Mouse (Mus musculus): ENCODE data around the gene Msl3. TPM values are rescaled to one million over a fixed set of nuclear protein-coding genes. Genes with fewer than 3 reads are reported as not detected.

Gene Msl3
- polyA plus RNA-seq, 1 experiment from 2014 or later: 19.1 TPM

DNA sequence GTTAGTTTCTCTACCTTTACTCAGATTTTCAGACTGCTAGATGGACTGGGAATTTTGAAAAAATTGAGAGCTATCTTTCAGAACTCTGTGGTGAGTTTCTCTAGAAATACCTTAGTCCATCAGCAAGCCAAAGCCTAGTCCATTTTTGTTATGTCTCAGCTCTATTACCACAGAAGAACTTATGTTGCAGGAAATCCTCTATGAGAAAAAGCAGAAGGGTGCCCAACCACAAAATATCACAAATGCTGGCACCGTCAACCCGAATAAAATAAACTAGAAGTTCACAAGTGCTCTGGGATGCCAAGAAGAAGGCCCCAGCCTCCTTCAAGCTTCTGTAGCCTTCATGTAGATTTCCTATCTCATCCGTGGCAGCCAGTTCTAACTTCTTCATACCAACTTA, 14.4 kb downstream of the Msl3 start:
- no peaks in the 10 kb centered on the region for H3K9me3 ChIP-seq (ENCODE audit: control insufficient read depth, low read length)
- no peak overlapping the region for H3K4me3 ChIP-seq (ENCODE audit: low read depth, low read length)
- H3K27ac ChIP-seq (ENCODE audit: low read depth, low read length): no peak overlapping the region
- no peaks in the 10 kb centered on the region for H3K4me1 ChIP-seq (ENCODE audit: control insufficient read depth, insufficient read depth, low read length)
- no peaks in the 10 kb centered on the region for H3K27me3 ChIP-seq (ENCODE audit: control insufficient read depth, insufficient read depth, low read length)
- ATAC-seq (ENCODE audit: low read depth): no peak
- H3K4me2 ChIP-seq (ENCODE audit: low read depth, low read length): no peak overlapping the region
- 89% methylated on average over 3 of the region's 3 CpGs for WGBS
- H3K9ac ChIP-seq (replicated peaks; ENCODE audit: low read depth, low read length): no peak overlapping the region
- 0 out of 2 replicates have a peak, but pooled peaks cover 5% of the 10 kb centered on the region for H3K36me3 ChIP-seq (ENCODE audit: control insufficient read depth, insufficient read depth, low read length)

DNA sequence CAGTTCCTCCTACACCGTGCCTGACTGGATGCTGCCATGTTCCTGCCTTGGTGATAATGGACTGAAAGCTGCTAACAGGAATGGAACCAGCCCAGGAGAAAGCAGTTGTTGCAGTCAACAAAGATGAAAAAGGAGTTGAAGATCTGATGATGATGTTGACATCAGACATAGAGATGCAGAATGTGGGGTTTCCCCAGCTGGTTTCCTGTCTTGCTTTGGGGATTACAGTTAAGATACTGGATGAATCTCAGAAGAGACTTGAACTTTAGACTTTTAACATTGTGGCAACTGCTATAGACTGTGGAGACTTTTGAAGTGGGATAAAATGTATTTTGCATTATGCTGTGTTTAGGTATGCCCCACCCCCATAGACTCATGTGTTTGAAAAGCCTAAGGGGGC, 15.9 kb downstream of the Msl3 start:
- WGBS: 94% methylated on average over 1 of the region's 1 CpGs
- Histone ChIP-seq H3K9ac (replicated peaks; ENCODE audit: low read depth, low read length) (no peak overlapping the region), H3K27me3 (ENCODE audit: control insufficient read depth, insufficient read depth, low read length) (no peaks in the 10 kb centered on the region), H3K4me3 (ENCODE audit: low read depth, low read length) (no peak overlapping the region), H3K4me1 (ENCODE audit: control insufficient read depth, insufficient read depth, low read length) (no peaks in the 10 kb centered on the region), H3K9me3 (ENCODE audit: control insufficient read depth, low read length) (no peaks in the 10 kb centered on the region), H3K27ac (ENCODE audit: low read depth, low read length) (no peak overlapping the region), H3K36me3 (ENCODE audit: control insufficient read depth, insufficient read depth, low read length) (no peaks in the 10 kb centered on the region), H3K4me2 (ENCODE audit: low read depth, low read length) (no peak overlapping the region)
- ATAC-seq (ENCODE audit: low read depth): no peak

DNA sequence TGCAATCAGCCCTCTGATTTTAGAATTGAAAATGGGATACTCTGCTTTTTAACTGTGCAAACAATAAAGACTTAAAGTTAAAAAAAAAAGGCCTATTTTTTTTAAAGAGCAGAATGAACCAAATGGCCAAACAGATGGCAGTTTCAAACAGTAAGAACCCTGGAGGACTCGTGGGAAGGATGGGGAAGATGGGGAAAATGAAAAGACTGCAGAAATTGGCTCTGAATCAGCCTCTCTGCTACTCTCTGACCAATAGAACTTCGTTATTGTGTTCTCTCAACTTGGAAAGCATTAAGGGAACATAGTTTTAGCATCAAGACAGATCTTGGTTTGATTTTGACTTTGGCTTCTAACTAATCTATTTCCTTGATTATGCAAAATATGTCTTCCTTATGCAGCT, 24.4 kb downstream of the Msl3 start:
- H3K27me3 ChIP-seq (ENCODE audit: control insufficient read depth, insufficient read depth, low read length): no peaks in the 10 kb centered on the region
- no peak overlapping the region for H3K9ac ChIP-seq (replicated peaks; ENCODE audit: low read depth, low read length)
- 74% methylated on average over 2 of the region's 2 CpGs for WGBS
- no peak overlapping the region for H3K4me3 ChIP-seq (ENCODE audit: low read depth, low read length)
- H3K4me2 ChIP-seq (ENCODE audit: low read depth, low read length): no peak overlapping the region
- H3K27ac ChIP-seq (ENCODE audit: low read depth, low read length): no peak overlapping the region
- no peak for ATAC-seq (ENCODE audit: low read depth)
- H3K4me1 ChIP-seq (ENCODE audit: control insufficient read depth, insufficient read depth, low read length): no peaks in the 10 kb centered on the region
- no peaks in the 10 kb centered on the region for H3K9me3 ChIP-seq (ENCODE audit: control insufficient read depth, low read length)
- H3K36me3 ChIP-seq (ENCODE audit: control insufficient read depth, insufficient read depth, low read length): no peaks in the 10 kb centered on the region

DNA sequence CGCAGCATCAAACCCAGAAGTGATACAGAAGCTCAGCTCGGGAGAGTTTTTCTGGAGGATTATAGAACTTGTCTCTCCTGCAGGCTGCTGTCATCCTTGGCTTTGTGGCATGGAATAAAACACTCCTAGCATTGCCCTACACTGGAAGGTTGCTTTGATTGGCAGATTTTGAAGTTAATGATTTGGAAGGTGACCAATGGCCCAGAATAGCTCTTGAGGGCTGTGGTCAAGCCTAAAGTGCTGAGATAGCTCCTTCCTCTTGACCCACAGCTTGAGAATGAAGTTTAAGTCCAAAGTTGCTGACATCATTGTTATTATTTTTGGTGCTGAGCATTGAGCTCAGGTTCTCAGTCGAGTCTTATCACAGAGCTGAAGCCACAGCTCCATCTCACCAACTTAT, 26.0 kb downstream of the Msl3 start:
- no peak overlapping the region for H3K4me3 ChIP-seq (ENCODE audit: low read depth, low read length)
- WGBS: 77% methylated on average over 3 of the region's 3 CpGs
- H3K27me3 ChIP-seq (ENCODE audit: control insufficient read depth, insufficient read depth, low read length): no peaks in the 10 kb centered on the region
- H3K36me3 ChIP-seq (ENCODE audit: control insufficient read depth, insufficient read depth, low read length): no peaks in the 10 kb centered on the region
- no peak overlapping the region for H3K27ac ChIP-seq (ENCODE audit: low read depth, low read length)
- H3K4me1 ChIP-seq (ENCODE audit: control insufficient read depth, insufficient read depth, low read length): no peaks in the 10 kb centered on the region
- H3K9ac ChIP-seq (replicated peaks; ENCODE audit: low read depth, low read length): no peak overlapping the region
- no peak overlapping the region for H3K4me2 ChIP-seq (ENCODE audit: low read depth, low read length)
- ATAC-seq (ENCODE audit: low read depth): no peak
- H3K9me3 ChIP-seq (ENCODE audit: control insufficient read depth, low read length): no peaks in the 10 kb centered on the region

DNA sequence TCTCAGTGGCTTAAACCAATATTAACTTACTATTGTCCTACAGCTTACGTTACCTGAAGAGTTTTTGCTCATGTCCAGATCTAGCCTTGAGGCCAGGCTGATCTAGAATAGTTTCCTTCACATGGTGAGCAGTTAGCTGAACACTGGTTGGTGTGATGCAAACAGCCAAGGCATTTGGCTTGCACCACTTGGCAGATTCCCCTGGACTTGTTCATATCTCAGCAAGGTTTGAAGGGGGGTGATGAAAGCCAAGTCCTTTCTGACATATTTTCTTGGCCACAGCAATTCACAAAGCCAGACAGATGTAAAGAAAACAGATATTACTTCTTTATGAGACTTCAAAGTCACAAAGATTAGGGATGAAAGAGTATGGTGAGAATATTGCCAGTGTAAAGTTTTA, 30.2 kb downstream of the Msl3 start:
- H3K9me3 ChIP-seq (ENCODE audit: control insufficient read depth, low read length): no peaks in the 10 kb centered on the region
- no peak overlapping the region for H3K4me2 ChIP-seq (ENCODE audit: low read depth, low read length)
- H3K27ac ChIP-seq (ENCODE audit: low read depth, low read length): no peak overlapping the region
- ATAC-seq (ENCODE audit: low read depth): no peak
- H3K27me3 ChIP-seq (ENCODE audit: control insufficient read depth, insufficient read depth, low read length): no peaks in the 10 kb centered on the region
- no peak overlapping the region for H3K4me3 ChIP-seq (ENCODE audit: low read depth, low read length)
- WGBS: 94% methylated on average over 1 of the region's 1 CpGs
- H3K4me1 ChIP-seq (ENCODE audit: control insufficient read depth, insufficient read depth, low read length): no peaks in the 10 kb centered on the region
- H3K36me3 ChIP-seq (ENCODE audit: control insufficient read depth, insufficient read depth, low read length): no peaks in the 10 kb centered on the region
- no peak overlapping the region for H3K9ac ChIP-seq (replicated peaks; ENCODE audit: low read depth, low read length)

DNA sequence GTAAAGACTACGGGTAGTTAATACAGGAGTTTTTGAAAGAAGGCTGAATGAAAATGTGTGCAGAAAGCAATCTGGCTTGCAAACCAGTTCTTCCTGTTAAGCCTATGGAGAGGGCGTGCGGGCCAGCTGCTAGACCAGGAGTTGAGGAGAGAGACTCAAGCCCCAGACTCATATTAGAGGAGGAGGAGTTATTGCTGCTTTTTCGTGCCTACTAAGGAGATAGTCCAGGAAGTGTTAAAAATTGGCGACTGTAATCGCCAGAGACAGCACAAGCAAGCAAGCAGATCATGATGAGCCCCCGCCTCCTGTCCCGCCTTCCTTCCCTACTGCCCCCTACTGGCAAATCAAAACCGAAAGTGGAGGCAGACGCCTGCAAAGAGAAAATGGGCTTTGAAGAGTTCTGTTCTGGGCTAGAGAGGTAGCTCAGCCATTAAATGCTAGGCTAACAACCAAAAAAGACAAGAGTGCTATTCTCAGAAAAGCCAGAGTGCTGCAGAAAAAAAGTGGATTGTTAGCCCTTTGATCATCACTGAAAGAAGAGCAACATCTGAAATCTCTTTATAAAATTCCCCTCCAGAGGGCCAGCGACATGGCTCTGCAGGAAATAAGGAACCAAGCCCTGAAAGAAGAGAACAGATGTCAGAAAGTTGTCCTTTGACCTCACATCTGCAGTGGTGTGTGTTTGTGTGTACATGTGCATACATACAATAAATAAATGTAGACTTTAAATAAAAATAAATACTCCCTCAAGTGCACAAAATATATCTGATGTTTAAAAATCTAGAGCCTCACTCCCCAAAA, 33.9 kb downstream of the Msl3 start:
- Histone ChIP-seq H3K9ac (replicated peaks; ENCODE audit: low read depth, low read length) (no peak overlapping the region), H3K4me3 (ENCODE audit: low read depth, low read length) (peak overlapping the region; percentile 20; the same call in 1 of the 2 replicates), H3K4me2 (ENCODE audit: low read depth, low read length) (peak overlapping the region; percentile 36; the same call in 1 of the 2 replicates), H3K27me3 (ENCODE audit: control insufficient read depth, insufficient read depth, low read length) (no peaks in the 10 kb centered on the region), H3K36me3 (ENCODE audit: control insufficient read depth, insufficient read depth, low read length) (no peaks in the 10 kb centered on the region), H3K27ac (ENCODE audit: low read depth, low read length) (no peak overlapping the region), H3K9me3 (ENCODE audit: control insufficient read depth, low read length) (no peaks in the 10 kb centered on the region), H3K4me1 (ENCODE audit: control insufficient read depth, insufficient read depth, low read length) (no peaks in the 10 kb centered on the region)
- no peak for ATAC-seq (ENCODE audit: low read depth)
- 19% methylated on average over 11 of the region's 11 CpGs for WGBS

Other genes starting within 250 kb of the Msl3 start
- 1.6 and 1.7 TPM in 2 replicates for gene Frmpd4, start 96.7 kb downstream of the Msl3 start, polyA plus RNA-seq (2014; fragmentation: Nextera tagmentation; extraction: Ambion mirVana)
- 2.7 and 5.0 TPM in 2 replicates for gene Arhgap6, start 121.2 kb upstream of the Msl3 start, polyA plus RNA-seq (2014; fragmentation: Nextera tagmentation; extraction: Ambion mirVana)

Measured in neural tube, embryonic 14.5 days (tissue).